Mouse (Mus musculus) effector memory CD4-positive, alpha-beta T cell, adult 7 months (primary cell): ENCODE measurements around the gene Il3ra. TPM values are rescaled to one million over a fixed set of nuclear protein-coding genes. Genes with fewer than 3 reads are reported as not detected.

Experiments
- polyA plus RNA-seq: library from polyadenylated mRNA; unstranded; fragments of 100-300 nt; shearing (Covaris generic); gene quantifications from one replicate; pipeline ENCODE4 v1.2.1, GENCODE M21; 2017

Il3ra gene
- 4.1 TPM for polyA plus RNA-seq

DNA sequence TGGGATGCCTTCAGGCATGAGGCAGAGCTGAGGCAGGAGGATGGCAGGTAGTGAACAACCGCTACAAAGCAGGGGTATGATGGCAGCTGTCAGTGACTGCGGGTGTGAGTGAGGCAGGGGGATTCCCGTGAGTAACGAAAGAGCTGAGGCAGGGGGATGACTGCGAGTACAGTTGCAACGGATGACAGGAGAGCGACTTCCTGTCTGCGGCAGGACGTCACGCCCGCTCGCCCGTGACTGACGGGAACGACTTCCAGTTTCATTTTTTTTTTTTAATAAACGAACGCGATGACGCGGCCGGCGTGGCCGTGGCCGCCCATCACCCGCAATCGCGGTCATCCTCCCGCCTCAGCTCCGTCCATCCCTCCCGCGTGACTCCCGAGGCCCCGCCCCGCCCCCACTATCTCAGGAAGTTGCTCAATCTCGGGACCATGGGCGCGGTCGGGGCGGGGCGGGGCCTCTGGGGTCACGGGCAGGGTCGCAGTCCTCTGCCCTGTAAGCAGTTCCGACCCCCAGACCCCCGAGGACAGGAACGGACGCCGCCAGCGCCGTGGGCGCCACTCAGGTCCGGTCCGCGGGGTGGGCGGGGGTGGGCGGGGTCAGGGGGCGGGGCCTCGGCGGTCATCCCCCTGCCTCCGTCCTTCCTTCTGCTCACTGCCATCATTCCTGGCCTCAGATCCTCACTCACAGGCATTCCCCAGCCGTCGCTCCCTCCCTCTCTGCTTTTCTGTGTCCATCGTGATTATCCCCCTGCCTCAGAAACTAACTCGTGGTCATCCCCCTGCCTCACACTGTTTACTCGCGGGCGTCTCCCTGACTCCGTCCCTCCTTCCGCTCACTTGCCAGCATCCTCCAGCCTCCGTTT is at the start of gene Il3ra:
Gene Il3ra (plus strand): TSS at position 328 of the 865 bp plus-strand sequence.

GRCm38 (mm10) chr14:14322528-14322927 is 23.5 kb upstream of the Il3ra start, which contains the start of gene Olfr31:
Olfr31 (plus strand) TSS chr14:14322828.

DNA sequence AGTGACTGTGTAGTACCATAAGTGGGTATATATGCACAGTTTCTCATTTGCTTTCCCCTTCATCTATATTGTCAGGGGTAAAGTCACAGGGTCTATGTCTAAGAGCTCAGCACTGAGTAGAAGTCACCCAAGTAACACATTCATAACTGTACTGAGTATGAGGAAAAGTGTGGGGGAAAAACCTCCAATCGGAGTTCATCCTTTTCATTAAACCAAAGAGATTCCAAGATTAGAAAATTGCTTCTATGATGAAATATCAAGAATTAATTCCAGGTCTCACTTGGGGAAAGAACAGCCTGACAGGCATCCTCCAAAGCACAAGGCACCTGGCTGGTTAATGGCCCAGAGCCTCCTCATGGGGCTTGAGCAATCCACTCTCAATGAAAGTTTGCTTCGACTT is 54.9 kb downstream of the Il3ra start, which contains the start of gene Olfr721-ps1:
Gene Olfr721-ps1 (plus strand): TSS at position 301 of the 400 bp plus-strand sequence.

Other genes with a start within 250 kb of the Il3ra start
- 88.6 TPM for gene Psmd6, start 225.3 kb upstream of the Il3ra start, polyA plus RNA-seq
- not detected for gene Olfr720, start 159.4 kb upstream of the Il3ra start, polyA plus RNA-seq
- gene Olfr31, start 23.4 kb upstream of the Il3ra start, polyA plus RNA-seq: 0.10 TPM
- gene Olfr721-ps1, start 55.0 kb downstream of the Il3ra start, polyA plus RNA-seq: not detected